Mouse (Mus musculus): Measurements from ENCODE around the gene Gm10447. TPM values are rescaled to one million over a fixed set of nuclear protein-coding genes. Genes with fewer than 3 reads are reported as not detected.

Gm10447 gene
- polyA plus RNA-seq, 1 experiment = 0.10 TPM

DNA sequence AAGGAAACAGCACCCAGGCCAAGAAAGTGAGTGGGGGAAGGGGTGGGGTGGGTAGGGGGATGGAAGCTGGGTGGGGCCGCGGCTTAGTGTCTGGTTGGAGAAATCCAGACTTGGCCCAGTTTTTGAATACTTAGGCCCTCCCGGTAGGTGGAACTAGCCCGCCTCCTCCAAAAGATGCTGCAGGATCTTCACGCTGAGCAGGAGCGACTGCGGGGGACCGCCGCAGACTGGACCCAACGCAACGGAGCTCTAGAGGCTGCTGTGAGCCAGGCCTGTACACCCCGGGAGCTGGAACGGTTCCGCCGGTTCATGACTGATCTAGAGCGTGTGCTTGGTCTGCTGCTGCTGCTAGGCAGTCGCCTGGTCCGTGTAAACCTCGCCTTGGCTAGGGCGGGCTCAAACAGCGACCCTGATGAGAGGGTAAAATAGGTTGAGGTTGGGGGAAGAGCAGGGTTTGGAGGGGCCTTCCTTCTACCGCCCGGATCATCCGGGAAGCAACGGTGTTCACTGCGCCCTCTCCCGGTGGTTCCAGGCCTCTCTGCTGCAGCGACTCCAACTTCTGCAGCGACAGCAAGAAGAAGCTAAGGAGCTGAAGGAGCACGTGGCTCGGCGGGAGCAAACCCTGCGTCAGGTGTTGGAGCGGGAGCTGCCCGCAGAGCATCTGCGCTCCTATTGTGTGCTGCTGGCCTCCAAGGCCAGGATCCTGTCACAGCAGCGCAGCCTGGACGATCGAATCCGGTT lies 9.5 kb upstream of the Gm10447 start:
- TF ChIP-seq CTCF (IDR thresholded peaks at IDR 0.05; ENCODE audit: extremely low read depth, insufficient read depth, low read length) (peak; percentile 60), POLR2A (IDR thresholded peaks at IDR 0.05; ENCODE audit: extremely low read depth, insufficient read depth, low read length) (no peak)
- H3K27ac ChIP-seq (ENCODE audit: insufficient read depth, low read length) = peak overlapping the region; percentile 32; the same call in 1 of the 2 replicates
- H3K4me1 ChIP-seq (ENCODE audit: control insufficient read depth, insufficient read depth, low read length) = peaks cover 8% of the 10 kb centered on the region
- H3K4me3 ChIP-seq (ENCODE audit: insufficient read depth, low read length) = peak overlapping the region; percentile 35

- peaks cover 3% of the 10 kb centered on the region; the same call in 1 of the 2 replicates for H3K4me1 ChIP-seq (ENCODE audit: control insufficient read depth, insufficient read depth, low read length)
- H3K4me3 ChIP-seq (ENCODE audit: insufficient read depth, low read length) = peak overlapping the region; percentile 30
- H3K27ac ChIP-seq (ENCODE audit: insufficient read depth, low read length) = no peak overlapping the region
- no peak for TF ChIP-seq POLR2A (IDR thresholded peaks at IDR 0.05; ENCODE audit: extremely low read depth, insufficient read depth, low read length)
- TF ChIP-seq CTCF (IDR thresholded peaks at IDR 0.05; ENCODE audit: extremely low read depth, insufficient read depth, low read length) = no peak
Measured at GRCm38 (mm10) chr11:53463551-53464424, 6.9 kb upstream of the Gm10447 start.

GRCm38 (mm10) chr11:53461727-53462126 lies 4.8 kb upstream of the Gm10447 start:
- no peak for TF ChIP-seq POLR2A (IDR thresholded peaks at IDR 0.05; ENCODE audit: extremely low read depth, insufficient read depth, low read length)
- TF ChIP-seq CTCF (IDR thresholded peaks at IDR 0.05; ENCODE audit: extremely low read depth, insufficient read depth, low read length) = no peak
- Histone ChIP-seq H3K4me1 (ENCODE audit: control insufficient read depth, insufficient read depth, low read length) (peaks cover under 1% of the 10 kb centered on the region; the same call in 1 of the 2 replicates), H3K27ac (ENCODE audit: insufficient read depth, low read length) (0 out of 2 replicates have a peak overlapping the region, but pooled peaks have one; percentile 57), H3K4me3 (ENCODE audit: insufficient read depth, low read length) (no peak overlapping the region)

DNA sequence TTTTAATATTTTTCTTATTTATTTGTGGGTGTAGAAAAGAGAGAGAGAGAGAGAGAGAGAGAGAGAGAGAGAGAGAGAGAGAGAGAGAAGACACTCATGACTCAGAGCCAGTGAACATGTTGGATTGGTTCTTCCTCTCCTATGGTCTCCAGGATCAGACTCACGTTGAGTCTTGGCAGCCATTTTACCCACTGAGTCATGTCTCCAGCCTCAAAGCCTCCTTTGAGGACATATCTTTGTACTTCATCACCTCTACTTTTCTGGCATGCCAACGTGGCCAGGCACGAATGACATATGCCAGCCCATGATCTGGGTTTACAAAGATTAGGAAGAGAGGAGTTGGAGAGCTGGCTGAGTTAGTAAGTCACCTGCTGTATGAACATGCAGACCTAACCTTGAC lies 3.3 kb upstream of the Gm10447 start:
- Histone ChIP-seq H3K4me3 (ENCODE audit: insufficient read depth, low read length) (no peak overlapping the region), H3K4me1 (ENCODE audit: control insufficient read depth, insufficient read depth, low read length) (no peaks in the 10 kb centered on the region), H3K27ac (ENCODE audit: insufficient read depth, low read length) (no peak overlapping the region)
- no peak for TF ChIP-seq POLR2A (IDR thresholded peaks at IDR 0.05; ENCODE audit: extremely low read depth, insufficient read depth, low read length)
- no peak for TF ChIP-seq CTCF (IDR thresholded peaks at IDR 0.05; ENCODE audit: extremely low read depth, insufficient read depth, low read length)

- Histone ChIP-seq H3K4me3 (ENCODE audit: insufficient read depth, low read length) (no peak overlapping the region), H3K4me1 (ENCODE audit: control insufficient read depth, insufficient read depth, low read length) (no peaks in the 10 kb centered on the region), H3K27ac (ENCODE audit: insufficient read depth, low read length) (no peak overlapping the region)
- TF ChIP-seq POLR2A (IDR thresholded peaks at IDR 0.05; ENCODE audit: extremely low read depth, insufficient read depth, low read length) (no peak), CTCF (IDR thresholded peaks at IDR 0.05; ENCODE audit: extremely low read depth, insufficient read depth, low read length) (no peak)
Measured at GRCm38 (mm10) chr11:53458996-53459395, 2.1 kb upstream of the Gm10447 start.

DNA sequence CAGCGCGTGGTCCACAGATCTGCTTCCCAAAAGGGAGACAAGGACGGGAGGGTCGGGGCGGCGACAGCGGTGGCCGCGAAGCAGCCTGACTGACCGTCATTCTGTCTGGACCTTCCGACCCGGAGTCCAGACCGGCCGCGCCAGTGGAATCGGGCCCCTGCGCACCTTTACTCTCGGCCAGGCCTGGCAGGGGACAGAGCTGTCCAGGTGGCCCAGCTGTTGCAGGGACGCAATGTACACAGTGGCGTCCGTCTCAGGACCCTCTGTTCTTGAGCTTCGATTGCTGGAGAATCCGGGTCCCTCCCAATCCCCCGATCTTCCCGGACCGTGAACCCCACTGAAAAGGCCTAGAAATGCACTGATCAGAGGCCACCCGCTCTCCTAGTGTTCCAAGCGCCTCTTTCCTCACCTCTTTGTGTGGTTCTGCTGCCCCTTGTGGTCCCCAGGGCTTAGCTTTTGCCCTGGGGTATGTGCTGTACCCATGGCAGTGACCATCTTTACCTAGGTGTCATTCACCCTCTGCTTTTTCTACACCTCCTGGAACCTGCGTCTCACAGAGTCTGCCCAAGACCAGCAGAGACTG lies 553 bp upstream of the Gm10447 start:
- peak overlapping the region; percentile 73 for H3K27ac ChIP-seq (ENCODE audit: insufficient read depth, low read length)
- peak overlapping the region; percentile 63 for H3K4me3 ChIP-seq (ENCODE audit: insufficient read depth, low read length)
- no peaks in the 10 kb centered on the region for H3K4me1 ChIP-seq (ENCODE audit: control insufficient read depth, insufficient read depth, low read length)
- TF ChIP-seq POLR2A (IDR thresholded peaks at IDR 0.05; ENCODE audit: extremely low read depth, insufficient read depth, low read length) (no peak), CTCF (IDR thresholded peaks at IDR 0.05; ENCODE audit: extremely low read depth, insufficient read depth, low read length) (no peak)

GRCm38 (mm10) chr11:53453031-53453430 lies 3.9 kb downstream of the Gm10447 start:
- Histone ChIP-seq H3K4me1 (ENCODE audit: control insufficient read depth, insufficient read depth, low read length) (no peaks in the 10 kb centered on the region), H3K4me3 (ENCODE audit: insufficient read depth, low read length) (no peak overlapping the region), H3K27ac (ENCODE audit: insufficient read depth, low read length) (no peak overlapping the region)
- TF ChIP-seq CTCF (IDR thresholded peaks at IDR 0.05; ENCODE audit: extremely low read depth, insufficient read depth, low read length) (no peak), POLR2A (IDR thresholded peaks at IDR 0.05; ENCODE audit: extremely low read depth, insufficient read depth, low read length) (no peak)

GRCm38 (mm10) chr11:53452396-53452795 lies 4.5 kb downstream of the Gm10447 start:
- Histone ChIP-seq H3K4me3 (ENCODE audit: insufficient read depth, low read length) (no peak overlapping the region), H3K27ac (ENCODE audit: insufficient read depth, low read length) (no peak overlapping the region), H3K4me1 (ENCODE audit: control insufficient read depth, insufficient read depth, low read length) (no peaks in the 10 kb centered on the region)
- TF ChIP-seq POLR2A (IDR thresholded peaks at IDR 0.05; ENCODE audit: extremely low read depth, insufficient read depth, low read length) = no peak
- no peak for TF ChIP-seq CTCF (IDR thresholded peaks at IDR 0.05; ENCODE audit: extremely low read depth, insufficient read depth, low read length)

GRCm38 (mm10) chr11:53451361-53451760 lies 5.5 kb downstream of the Gm10447 start:
- TF ChIP-seq CTCF (IDR thresholded peaks at IDR 0.05; ENCODE audit: extremely low read depth, insufficient read depth, low read length) (no peak), POLR2A (IDR thresholded peaks at IDR 0.05; ENCODE audit: extremely low read depth, insufficient read depth, low read length) (no peak)
- no peak overlapping the region for H3K27ac ChIP-seq (ENCODE audit: insufficient read depth, low read length)
- no peak overlapping the region for H3K4me3 ChIP-seq (ENCODE audit: insufficient read depth, low read length)
- no peaks in the 10 kb centered on the region for H3K4me1 ChIP-seq (ENCODE audit: control insufficient read depth, insufficient read depth, low read length)

All from cortical plate, adult 2 months (tissue).